Mouse (Mus musculus): ENCODE data around the gene Klf16. TPM values are rescaled to one million over a fixed set of nuclear protein-coding genes. Genes with fewer than 3 reads are reported as not detected.

Gene Klf16
- total RNA-seq, 1 experiment, result 23.5 TPM

GRCm38 (mm10) chr10:80557346-80557965, 19.7 kb downstream of the Klf16 start:
- Histone ChIP-seq H3K4me3 (ENCODE audit: insufficient read depth in 1 of 2, low read depth in 1 of 2, low read length in 2 of 2, poor library complexity in 1 of 2, severe bottlenecking in 1 of 2) (no peak overlapping the region), H3K9ac (ENCODE audit: insufficient read depth, low read depth, low read length, poor library complexity, severe bottlenecking) (0 out of 2 replicates have a peak overlapping the region, but pooled peaks have one; percentile 23), H3K36me3 (ENCODE audit: control insufficient read depth, insufficient read depth, low read length, poor library complexity, severe bottlenecking) (no peaks in the 10 kb centered on the region; the same call in 1 of the 2 replicates), H3K4me1 (ENCODE audit: control insufficient read depth in 2 of 2, insufficient read depth in 2 of 2, low read length in 2 of 2, poor library complexity in 1 of 2) (peaks cover 5 to 16% of the 10 kb centered on the region in 2 experiments; a peak in 2 of 4 replicates), H3K9me3 (ENCODE audit: control insufficient read depth, insufficient read depth, low read depth, low read length) (no peaks in the 10 kb centered on the region), H3K27ac (ENCODE audit: insufficient read depth, low read depth, low read length, poor library complexity, severe bottlenecking) (no peak overlapping the region)
- no peak for TF ChIP-seq ZNF384 (IDR thresholded peaks at IDR 0.05; ENCODE audit: low read depth, low read length)
- TF ChIP-seq ZC3H11A (IDR thresholded peaks at IDR 0.05; ENCODE audit: borderline replicate concordance, low read depth, low read length), result peak; percentile 20; the same call in 1 of the 2 replicates
- in situ Hi-C loops (cut with MboI; ENCODE audit: low sequenced_read_pairs in 2 of 2, unreplicated experiment in 2 of 2), result no loop called here
- DNase-seq (ENCODE audit: low read depth, low spot score), result peak; percentile 72

- H3K9me3 ChIP-seq (ENCODE audit: control insufficient read depth, insufficient read depth, low read depth, low read length), result no peaks in the 10 kb centered on the region
- TF ChIP-seq CHD2 (IDR thresholded peaks at IDR 0.05; ENCODE audit: low read depth, low read length) (no peak), ZC3H11A (IDR thresholded peaks at IDR 0.05; ENCODE audit: borderline replicate concordance, low read depth, low read length) (no peak), HCFC1 (IDR thresholded peaks at IDR 0.05; ENCODE audit: borderline replicate concordance, insufficient read depth, low read length) (no peak), ZNF384 (IDR thresholded peaks at IDR 0.05; ENCODE audit: low read depth, low read length) (no peak), MAFK (IDR thresholded peaks at IDR 0.05; ENCODE audit: insufficient read depth, low read depth, low read length) (no peak)
- DNase-seq (ENCODE audit: low read depth, low spot score), result no peak
- H3K4me3 ChIP-seq (ENCODE audit: insufficient read depth in 1 of 2, low read depth in 1 of 2, low read length in 2 of 2, poor library complexity in 1 of 2, severe bottlenecking in 1 of 2), result no peak overlapping the region
- H3K27ac ChIP-seq (ENCODE audit: insufficient read depth, low read depth, low read length, poor library complexity, severe bottlenecking), result no peak overlapping the region
- peaks cover 0 to 17% of the 10 kb centered on the region in 2 experiments; a peak in 2 of 4 replicates for H3K4me1 ChIP-seq (ENCODE audit: control insufficient read depth in 2 of 2, insufficient read depth in 2 of 2, low read length in 2 of 2, poor library complexity in 1 of 2)
- H3K36me3 ChIP-seq (ENCODE audit: control insufficient read depth, insufficient read depth, low read length, poor library complexity, severe bottlenecking), result peaks cover 16% of the 10 kb centered on the region
- H3K9ac ChIP-seq (ENCODE audit: insufficient read depth, low read depth, low read length, poor library complexity, severe bottlenecking), result no peak overlapping the region
- in situ Hi-C loops (cut with MboI; ENCODE audit: low sequenced_read_pairs in 2 of 2, unreplicated experiment in 2 of 2), result no loop called here
Observed at GRCm38 (mm10) chr10:80553997-80554396, 23.1 kb downstream of the Klf16 start.

- Histone ChIP-seq H3K36me3 (ENCODE audit: control insufficient read depth, insufficient read depth, low read length, poor library complexity, severe bottlenecking) (peaks cover 18% of the 10 kb centered on the region), H3K9ac (ENCODE audit: insufficient read depth, low read depth, low read length, poor library complexity, severe bottlenecking) (no peak overlapping the region), H3K4me3 (ENCODE audit: insufficient read depth in 1 of 2, low read depth in 1 of 2, low read length in 2 of 2, poor library complexity in 1 of 2, severe bottlenecking in 1 of 2) (no peak overlapping the region), H3K27ac (ENCODE audit: insufficient read depth, low read depth, low read length, poor library complexity, severe bottlenecking) (no peak overlapping the region), H3K4me1 (ENCODE audit: control insufficient read depth in 2 of 2, insufficient read depth in 2 of 2, low read length in 2 of 2, poor library complexity in 1 of 2) (peaks cover 0 to 17% of the 10 kb centered on the region in 2 experiments; a peak in 2 of 4 replicates), H3K9me3 (ENCODE audit: control insufficient read depth, insufficient read depth, low read depth, low read length) (no peaks in the 10 kb centered on the region)
- TF ChIP-seq HCFC1 (IDR thresholded peaks at IDR 0.05; ENCODE audit: borderline replicate concordance, insufficient read depth, low read length), result no peak
- no peak for TF ChIP-seq ZNF384 (IDR thresholded peaks at IDR 0.05; ENCODE audit: low read depth, low read length)
- TF ChIP-seq CHD2 (IDR thresholded peaks at IDR 0.05; ENCODE audit: low read depth, low read length), result no peak
- TF ChIP-seq MAFK (IDR thresholded peaks at IDR 0.05; ENCODE audit: insufficient read depth, low read depth, low read length), result no peak
- no peak for TF ChIP-seq ZC3H11A (IDR thresholded peaks at IDR 0.05; ENCODE audit: borderline replicate concordance, low read depth, low read length)
- DNase-seq (ENCODE audit: low read depth, low spot score), result no peak
- in situ Hi-C loops (cut with MboI; ENCODE audit: low sequenced_read_pairs in 2 of 2, unreplicated experiment in 2 of 2), result no loop called here
Observed at GRCm38 (mm10) chr10:80553575-80553974, 23.5 kb downstream of the Klf16 start.

GRCm38 (mm10) chr10:80552364-80552763, 24.8 kb downstream of the Klf16 start:
- H3K9ac ChIP-seq (ENCODE audit: insufficient read depth, low read depth, low read length, poor library complexity, severe bottlenecking), result no peak overlapping the region
- peaks cover 22% of the 10 kb centered on the region for H3K36me3 ChIP-seq (ENCODE audit: control insufficient read depth, insufficient read depth, low read length, poor library complexity, severe bottlenecking)
- H3K4me3 ChIP-seq (ENCODE audit: insufficient read depth in 1 of 2, low read depth in 1 of 2, low read length in 2 of 2, poor library complexity in 1 of 2, severe bottlenecking in 1 of 2), result no peak overlapping the region
- no peak for TF ChIP-seq ZC3H11A (IDR thresholded peaks at IDR 0.05; ENCODE audit: borderline replicate concordance, low read depth, low read length)
- no peaks in the 10 kb centered on the region for H3K9me3 ChIP-seq (ENCODE audit: control insufficient read depth, insufficient read depth, low read depth, low read length)
- peaks cover 0 to 11% of the 10 kb centered on the region in 2 experiments; a peak in 1 of 4 replicates for H3K4me1 ChIP-seq (ENCODE audit: control insufficient read depth in 2 of 2, insufficient read depth in 2 of 2, low read length in 2 of 2, poor library complexity in 1 of 2)
- in situ Hi-C loops (cut with MboI; ENCODE audit: low sequenced_read_pairs in 2 of 2, unreplicated experiment in 2 of 2), result no loop called here
- no peak overlapping the region for H3K27ac ChIP-seq (ENCODE audit: insufficient read depth, low read depth, low read length, poor library complexity, severe bottlenecking)
- no peak for DNase-seq (ENCODE audit: low read depth, low spot score)

GRCm38 (mm10) chr10:80549279-80549678, 27.8 kb downstream of the Klf16 start:
- TF ChIP-seq ZC3H11A (IDR thresholded peaks at IDR 0.05; ENCODE audit: borderline replicate concordance, low read depth, low read length) (no peak), HCFC1 (IDR thresholded peaks at IDR 0.05; ENCODE audit: borderline replicate concordance, insufficient read depth, low read length) (no peak), ZNF384 (IDR thresholded peaks at IDR 0.05; ENCODE audit: low read depth, low read length) (no peak), MAFK (IDR thresholded peaks at IDR 0.05; ENCODE audit: insufficient read depth, low read depth, low read length) (no peak), CHD2 (IDR thresholded peaks at IDR 0.05; ENCODE audit: low read depth, low read length) (no peak)
- in situ Hi-C loops (cut with MboI; ENCODE audit: low sequenced_read_pairs in 2 of 2, unreplicated experiment in 2 of 2), result no loop called here
- Histone ChIP-seq H3K9ac (ENCODE audit: insufficient read depth, low read depth, low read length, poor library complexity, severe bottlenecking) (no peak overlapping the region), H3K36me3 (ENCODE audit: control insufficient read depth, insufficient read depth, low read length, poor library complexity, severe bottlenecking) (peaks cover 51% of the 10 kb centered on the region), H3K4me3 (ENCODE audit: insufficient read depth in 1 of 2, low read depth in 1 of 2, low read length in 2 of 2, poor library complexity in 1 of 2, severe bottlenecking in 1 of 2) (no peak overlapping the region), H3K9me3 (ENCODE audit: control insufficient read depth, insufficient read depth, low read depth, low read length) (no peaks in the 10 kb centered on the region), H3K27ac (ENCODE audit: insufficient read depth, low read depth, low read length, poor library complexity, severe bottlenecking) (no peak overlapping the region), H3K4me1 (ENCODE audit: control insufficient read depth in 2 of 2, insufficient read depth in 2 of 2, low read length in 2 of 2, poor library complexity in 1 of 2) (peaks cover 0 to 6% of the 10 kb centered on the region in 2 experiments; a peak in 1 of 4 replicates)
- no peak for DNase-seq (ENCODE audit: low read depth, low spot score)
